Mouse (Mus musculus) ES-E14 (cell line): ENCODE data around the gene Ptpru. TPM values are rescaled to one million over a fixed set of nuclear protein-coding genes. Genes with fewer than 3 reads are reported as not detected.

Experiments
- DNase-seq: peaks from one replicate; pipeline ENCODE4 v3.0.0-alpha.2; 2013; ENCODE audit warnings: low read depth, low spot score
- H3K27ac ChIP-seq: 2 replicates; pipeline ENCODE4 v1.5.1; 2012; ENCODE audit warnings: low read depth, mild to moderate bottlenecking, low read length, moderate library complexity, mixed read lengths; ENCODE audit not compliant: poor library complexity, insufficient read depth, severe bottlenecking
- H3K36me3 ChIP-seq: 2 replicates; pipeline ENCODE4 v1.6.1; 2012; ENCODE audit warnings: mild to moderate bottlenecking, low read length, moderate library complexity, mixed read lengths; ENCODE audit not compliant: control insufficient read depth, poor library complexity, insufficient read depth, severe bottlenecking
- H3K4me1 ChIP-seq, 2 experiments: fragments of 150-350 bp in 1 of 2; sonication (generic) in 1 of 2; 2 replicates each; pipeline ENCODE4 v1.6.1; 2012; ENCODE audit warnings: low read length in 2 of 2, mild to moderate bottlenecking in 1 of 2, mixed read lengths in 1 of 2; ENCODE audit not compliant: control insufficient read depth in 2 of 2, insufficient read depth in 2 of 2, poor library complexity in 1 of 2
- H3K4me3 ChIP-seq, 2 experiments: fragments of 150-350 bp in 1 of 2; sonication (generic) in 1 of 2; 2 replicates each; pipeline ENCODE4 v1.5.1; 2012; ENCODE audit warnings: low read length in 2 of 2, low read depth in 1 of 2, mild to moderate bottlenecking in 1 of 2, mixed read lengths in 1 of 2; ENCODE audit not compliant: insufficient read depth in 1 of 2, poor library complexity in 1 of 2, severe bottlenecking in 1 of 2
- H3K9ac ChIP-seq: 2 replicates; pipeline ENCODE4 v1.6.1; 2012; ENCODE audit warnings: low read depth, mild to moderate bottlenecking, low read length, mixed read lengths; ENCODE audit not compliant: poor library complexity, insufficient read depth, severe bottlenecking
- H3K9me3 ChIP-seq: fragments of 150-350 bp; sonication (generic); 2 replicates; pipeline ENCODE4 v1.6.1; 2012; ENCODE audit warnings: low read depth, mild to moderate bottlenecking, low read length; ENCODE audit not compliant: control insufficient read depth, insufficient read depth
- CHD2 ChIP-seq: IDR thresholded peaks from 2 replicates; pipeline ENCODE4 v1.6.1; 2014; ENCODE audit warnings: mild to moderate bottlenecking, low read depth, low read length, inconsistent platforms
- HCFC1 ChIP-seq: IDR thresholded peaks from 2 replicates; pipeline ENCODE4 v1.6.1; 2012; ENCODE audit warnings: low read length, inconsistent platforms, borderline replicate concordance; ENCODE audit not compliant: insufficient read depth
- MAFK ChIP-seq: IDR thresholded peaks from 2 replicates; pipeline ENCODE4 v1.6.1; 2014; ENCODE audit warnings: mild to moderate bottlenecking, low read depth, low read length, inconsistent platforms; ENCODE audit not compliant: insufficient read depth
- ZC3H11A ChIP-seq: IDR thresholded peaks from 2 replicates; pipeline ENCODE4 v1.6.1; 2012; ENCODE audit warnings: low read depth, mild to moderate bottlenecking, inconsistent platforms, low read length, borderline replicate concordance
- ZNF384 ChIP-seq: IDR thresholded peaks from 2 replicates; pipeline ENCODE4 v1.6.1; 2012; ENCODE audit warnings: low read depth, low read length, inconsistent platforms
- in situ Hi-C, 2 experiments: fragments of 600-800 bp; cut with MboI; formaldehyde crosslinking; loops; one replicate each; pipeline ENCODE4 v1.15.1; 2025; ENCODE audit warnings: low sequenced_read_pairs in 2 of 2, inconsistent platforms in 1 of 2; ENCODE audit not compliant: unreplicated experiment in 2 of 2
- total RNA-seq: library from RNA; depleted of rRNA; stranded (reverse); fragments of 300-350 nt; gene quantifications from 2 replicates; pipeline ENCODE4 v1.2.3, GENCODE M21; 2012

Ptpru gene
- total RNA-seq, 1 experiment: 11.2 TPM

GRCm38 (mm10) chr4:131786800-131787199 lies 51.3 kb downstream of the Ptpru start:
- no peak overlapping the region for H3K9ac ChIP-seq
- in situ Hi-C loops: no loop called here
- H3K4me1 ChIP-seq: no peaks in the 10 kb centered on the region
- no peaks in the 10 kb centered on the region for H3K9me3 ChIP-seq
- no peaks in the 10 kb centered on the region for H3K36me3 ChIP-seq
- no peak overlapping the region for H3K27ac ChIP-seq
- TF ChIP-seq ZNF384 (no peak), HCFC1 (no peak), MAFK (no peak)
- H3K4me3 ChIP-seq: no peak overlapping the region
- DNase-seq: no peak

GRCm38 (mm10) chr4:131784034-131784433 lies 54.1 kb downstream of the Ptpru start:
- Histone ChIP-seq H3K9ac (no peak overlapping the region), H3K27ac (no peak overlapping the region), H3K4me1 (no peaks in the 10 kb centered on the region), H3K4me3 (no peak overlapping the region), H3K36me3 (no peaks in the 10 kb centered on the region), H3K9me3 (no peaks in the 10 kb centered on the region)
- peak; percentile 78 for DNase-seq
- TF ChIP-seq CHD2: no peak
- no peak for TF ChIP-seq MAFK
- TF ChIP-seq ZNF384: no peak
- no peak for TF ChIP-seq ZC3H11A
- no peak for TF ChIP-seq HCFC1
- in situ Hi-C loops: no loop called here

- H3K9me3 ChIP-seq: no peaks in the 10 kb centered on the region
- DNase-seq: no peak
- no peak for TF ChIP-seq CHD2
- TF ChIP-seq ZNF384: no peak
- no peak for TF ChIP-seq HCFC1
- TF ChIP-seq ZC3H11A: no peak
- no peak for TF ChIP-seq MAFK
These were observed 57.1 kb downstream of the Ptpru start for GRCm38 (mm10) chr4:131781023-131781422.

GRCm38 (mm10) chr4:131778616-131779275 lies 59.3 kb downstream of the Ptpru start:
- no peak for TF ChIP-seq ZNF384
- TF ChIP-seq HCFC1: no peak
- TF ChIP-seq ZC3H11A: no peak
- TF ChIP-seq CHD2: no peak
- TF ChIP-seq MAFK: no peak

More at GRCm38 (mm10) chr4:131781023-131781422, 57.1 kb downstream of the Ptpru start:
- H3K27ac ChIP-seq: no peak overlapping the region
- in situ Hi-C loops: no loop called here
- H3K4me1 ChIP-seq: no peaks in the 10 kb centered on the region
- no peaks in the 10 kb centered on the region for H3K36me3 ChIP-seq
- no peak overlapping the region for H3K9ac ChIP-seq
- no peak overlapping the region for H3K4me3 ChIP-seq

GRCm38 (mm10) chr4:131771384-131771783 lies 66.7 kb downstream of the Ptpru start:
- no peak overlapping the region for H3K9ac ChIP-seq
- H3K27ac ChIP-seq: no peak overlapping the region
- in situ Hi-C loops: no loop called here
- TF ChIP-seq MAFK (no peak), CHD2 (no peak), ZC3H11A (no peak), ZNF384 (no peak), HCFC1 (no peak)
- no peak for DNase-seq
- no peaks in the 10 kb centered on the region for H3K9me3 ChIP-seq
- H3K4me1 ChIP-seq: no peaks in the 10 kb centered on the region; a peak in 1 of 4 replicates
- no peaks in the 10 kb centered on the region for H3K36me3 ChIP-seq
- H3K4me3 ChIP-seq: no peak overlapping the region

More at GRCm38 (mm10) chr4:131778616-131779275, 59.3 kb downstream of the Ptpru start:
- Histone ChIP-seq H3K27ac (no peak overlapping the region), H3K9me3 (no peaks in the 10 kb centered on the region), H3K36me3 (no peaks in the 10 kb centered on the region), H3K4me3 (no peak overlapping the region), H3K9ac (no peak overlapping the region), H3K4me1 (no peaks in the 10 kb centered on the region)
- no peak for DNase-seq
- in situ Hi-C loops: no loop called here
